Mouse (Mus musculus): ENCODE results near the gene Gm11541.
"Not testable (repeated sequence)": the region's sequence is repeated elsewhere in the genome, so short reads cannot be mapped to it uniquely, and the experiment has no call there.

The Gm11541 gene

GRCm38 (mm10) chr11:94697140-94697539 lies 7.2 kb downstream of the Gm11541 start:
- no peak for DNase-seq

GRCm38 (mm10) chr11:94695508-94695907 lies 8.8 kb downstream of the Gm11541 start:
- DNase-seq: no peak

GRCm38 (mm10) chr11:94692502-94692901 lies 11.8 kb downstream of the Gm11541 start:
- not testable (repeated sequence) for DNase-seq

GRCm38 (mm10) chr11:94687178-94687577 lies 17.1 kb downstream of the Gm11541 start:
- no peak for DNase-seq

GRCm38 (mm10) chr11:94682427-94682826 lies 21.9 kb downstream of the Gm11541 start:
- peak in 1 of 2 experiments; percentile 32 for DNase-seq

- DNase-seq: no peak
These were observed 22.7 kb downstream of the Gm11541 start for GRCm38 (mm10) chr11:94681640-94682039.

GRCm38 (mm10) chr11:94680639-94681038 lies 23.7 kb downstream of the Gm11541 start:
- DNase-seq: peak in 1 of 2 experiments; percentile 65

- DNase-seq: no peak
These were observed 26.6 kb downstream of the Gm11541 start for GRCm38 (mm10) chr11:94677607-94678145.

- peak; percentile 92 to 94 for DNase-seq
These were observed 27.3 kb downstream of the Gm11541 start, which contains the start of gene Xylt2 for GRCm38 (mm10) chr11:94676754-94677606. Gene Xylt2 (minus strand): TSS chr11:94677515.

GRCm38 (mm10) chr11:94676308-94676707 lies 28.0 kb downstream of the Gm11541 start:
- DNase-seq: no peak

- peak; percentile 38 to 57 for DNase-seq
These were observed 28.9 kb downstream of the Gm11541 start for GRCm38 (mm10) chr11:94675446-94675845.

- no peak for DNase-seq
These were observed 29.3 kb downstream of the Gm11541 start for GRCm38 (mm10) chr11:94674984-94675383.

- no peak for DNase-seq
These were observed 39.0 kb downstream of the Gm11541 start for GRCm38 (mm10) chr11:94665281-94665680.

- DNase-seq: no peak
These were observed 43.0 kb downstream of the Gm11541 start for GRCm38 (mm10) chr11:94661344-94661743.

- peak; percentile 87 to 91 for DNase-seq
These were observed 50.4 kb downstream of the Gm11541 start, which contains the start of the genes Mrpl27 and Eme1 for GRCm38 (mm10) chr11:94653663-94654436. Gene Mrpl27 (plus strand): TSS chr11:94653767. Gene Eme1 (minus strand): TSS chr11:94653964.

GRCm38 (mm10) chr11:94652973-94653372 lies 51.3 kb downstream of the Gm11541 start:
- no peak for DNase-seq

- DNase-seq: not testable (repeated sequence)
These were observed 53.1 kb downstream of the Gm11541 start for GRCm38 (mm10) chr11:94651241-94651640.

- DNase-seq: no peak
These were observed 57.8 kb downstream of the Gm11541 start for GRCm38 (mm10) chr11:94646457-94646856.

Data from cerebellum, postnatal 14 days (tissue).